Mouse (Mus musculus) natural killer cell, adult 2 months (primary cell): Measurements from ENCODE around the gene Erbb3.
A peak's percentile ranks its signal among the peaks of the same experiment; 100 is the strongest.

Source experiments
- DNase-seq, 2 experiments: peaks; one replicate each; pipeline ENCODE4 v3.0.0; 2022; ENCODE audit warnings: low spot score in 2 of 2

Erbb3 gene

DNA sequence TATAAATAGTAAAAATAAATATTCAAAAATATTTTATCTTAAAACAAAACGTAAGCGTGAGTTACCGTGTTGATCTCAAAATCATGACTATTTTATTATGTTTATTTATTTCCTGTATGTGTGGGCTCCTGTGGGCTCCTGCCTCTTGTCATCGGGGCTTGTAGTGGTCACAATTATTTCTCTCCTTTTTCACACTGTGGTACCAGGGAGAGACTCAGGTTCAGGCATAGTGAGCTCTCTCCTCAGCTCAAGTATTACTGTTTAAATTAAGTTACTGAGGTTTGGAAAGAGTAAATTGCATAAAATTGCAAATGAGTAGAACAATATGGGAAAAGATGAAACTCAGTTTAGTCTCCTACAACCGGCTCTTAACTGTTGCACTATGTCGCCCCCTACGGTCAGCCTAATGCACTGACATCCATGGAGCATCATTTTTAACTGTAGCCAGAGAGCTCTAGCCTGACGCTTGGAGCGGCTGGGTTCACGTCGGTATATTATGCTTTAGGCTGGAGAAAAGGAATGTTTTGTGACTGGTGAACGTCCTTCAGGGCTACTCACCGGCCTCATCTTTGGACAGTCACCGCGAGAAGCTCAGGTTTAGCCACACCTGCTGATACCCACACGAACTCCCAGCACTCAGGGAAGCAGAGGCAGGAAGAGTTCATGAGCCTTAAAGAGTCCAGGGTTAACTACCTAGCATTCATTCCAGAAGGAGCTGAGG lies 23.1 kb upstream of the Erbb3 start:
- peak; percentile 55 to 76 for DNase-seq

GRCm38 (mm10) chr10:128606483-128606882 lies 17.0 kb upstream of the Erbb3 start:
- DNase-seq = no peak

- no peak for DNase-seq
Measured at GRCm38 (mm10) chr10:128602470-128603128, 13.1 kb upstream of the Erbb3 start.

- no peak for DNase-seq
Measured at GRCm38 (mm10) chr10:128601499-128601898, 12.0 kb upstream of the Erbb3 start.

DNA sequence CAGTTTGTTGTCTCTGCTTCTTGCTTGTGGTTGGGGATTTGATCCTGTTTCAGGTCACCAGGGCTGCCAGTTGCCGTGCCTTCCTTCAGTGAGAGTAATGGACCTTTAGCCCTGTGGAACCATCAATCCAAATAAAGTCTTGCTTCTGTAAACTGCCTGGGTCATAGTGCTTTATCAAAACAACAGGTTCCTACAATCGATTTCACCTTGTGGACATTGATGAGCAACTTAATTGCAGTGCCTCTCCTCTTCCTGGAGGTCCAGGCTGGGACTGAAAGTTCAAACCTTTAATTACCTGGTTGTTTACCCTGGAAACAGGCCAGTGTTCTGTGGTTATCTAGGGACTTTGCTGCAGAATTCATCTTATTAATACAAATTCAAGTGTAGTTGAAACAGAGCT lies 9.0 kb upstream of the Erbb3 start:
- DNase-seq = no peak

DNA sequence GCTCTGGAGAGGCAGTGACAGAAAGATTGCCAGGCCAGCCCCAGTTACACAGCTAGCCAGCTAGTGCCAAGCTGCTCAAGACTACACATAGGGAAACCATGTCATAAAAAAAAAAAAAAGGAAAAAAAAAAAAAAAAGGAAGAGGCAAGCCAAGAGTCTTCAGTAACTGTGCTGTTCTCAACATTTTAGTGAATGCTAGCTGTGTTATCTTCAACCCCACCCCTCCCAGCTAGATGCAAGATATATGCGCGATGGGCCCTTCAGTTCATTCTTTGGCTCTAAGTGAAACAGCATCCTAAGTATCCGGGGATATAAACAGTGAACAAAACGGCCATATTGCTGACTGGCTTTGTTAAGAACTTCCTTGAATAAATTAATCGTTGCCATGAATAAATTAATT lies 3.3 kb upstream of the Erbb3 start:
- no peak for DNase-seq

DNA sequence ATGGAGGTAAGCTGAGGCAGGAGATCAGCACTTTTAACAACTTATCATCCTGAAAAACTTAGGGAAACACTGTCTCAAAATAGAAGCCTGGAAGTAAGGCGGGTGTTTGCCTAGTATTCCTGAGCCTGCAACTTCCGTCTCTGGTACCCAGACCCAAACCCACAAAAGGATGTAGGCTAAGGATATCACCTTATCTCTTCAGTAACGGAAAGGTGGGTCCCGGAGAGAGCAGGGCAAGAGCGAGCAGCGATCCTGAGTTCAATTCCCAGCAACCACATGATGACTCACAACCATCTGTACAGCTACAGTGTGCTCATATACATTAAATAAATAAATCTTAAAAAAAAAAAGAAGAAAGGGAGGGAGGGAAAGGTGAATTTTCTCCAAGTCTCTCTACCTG lies 2.0 kb upstream of the Erbb3 start:
- DNase-seq = no peak

DNA sequence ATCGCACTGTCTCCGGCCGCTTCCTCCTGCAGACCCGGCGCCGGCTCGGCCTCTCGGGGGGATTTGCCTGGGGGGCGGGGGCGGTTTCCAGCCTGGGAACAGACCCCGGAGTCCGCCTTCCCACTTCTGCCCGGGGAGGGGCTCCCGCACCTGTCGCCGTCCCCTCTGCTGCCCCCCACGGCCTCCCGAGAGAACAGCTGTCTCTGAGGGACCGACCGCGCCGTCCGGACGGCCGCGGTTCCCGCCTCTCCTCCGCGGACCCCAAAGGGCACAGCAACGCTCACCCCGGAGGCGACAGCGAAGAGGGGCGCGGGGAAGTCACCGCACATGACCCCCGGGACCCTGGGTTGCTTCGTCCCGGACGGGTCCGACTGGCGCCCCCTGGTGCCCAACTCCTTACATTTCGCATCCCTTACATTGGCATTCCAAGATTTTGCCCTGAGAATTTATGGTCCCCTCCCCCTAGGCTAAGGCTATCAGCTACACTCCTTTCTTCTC lies 790 bp upstream of the Erbb3 start:
- DNase-seq = peak in 1 of 2 experiments; percentile 45

GRCm38 (mm10) chr10:128588775-128589463 lies 533 bp downstream of the Erbb3 start:
- DNase-seq = no peak

DNA sequence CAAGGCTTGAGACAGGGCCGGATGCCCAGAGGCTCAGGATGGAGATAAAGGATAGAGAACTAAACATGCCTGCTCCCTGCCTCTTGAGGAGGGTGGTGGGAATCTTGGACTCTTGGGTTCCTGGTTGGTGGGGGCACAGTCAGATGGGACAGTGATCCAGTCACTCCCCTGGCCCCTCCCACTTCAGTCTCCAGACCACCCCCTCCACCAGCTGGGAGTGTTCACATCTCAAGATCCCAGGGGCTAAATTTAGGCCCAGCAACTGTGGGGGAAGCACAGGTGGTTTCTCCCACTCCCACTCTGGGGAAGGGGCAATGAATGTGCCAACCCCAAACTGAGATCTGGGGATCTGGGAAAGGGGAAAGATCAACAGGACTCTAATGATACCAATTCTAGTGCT lies 1.3 kb downstream of the Erbb3 start:
- DNase-seq = no peak

DNA sequence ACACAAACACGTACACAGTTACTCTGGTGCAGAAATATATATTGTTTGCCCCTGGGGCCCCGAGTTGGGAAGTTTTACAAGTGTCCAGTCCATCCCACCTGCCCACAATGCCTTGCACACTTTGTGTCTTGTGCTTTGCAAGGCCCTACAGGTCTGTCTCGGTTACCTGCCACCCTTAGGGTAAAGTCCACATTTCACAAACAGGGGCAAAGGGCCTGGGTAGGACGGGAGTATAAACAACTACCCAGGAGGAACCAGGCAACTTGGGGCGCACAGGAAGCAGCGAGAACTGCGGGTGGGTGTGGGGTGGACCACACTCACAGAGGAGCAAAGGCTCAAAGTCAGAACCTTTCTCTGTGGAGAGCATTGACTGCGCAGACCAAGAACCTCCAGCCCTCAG lies 1.8 kb downstream of the Erbb3 start:
- DNase-seq = no peak

DNA sequence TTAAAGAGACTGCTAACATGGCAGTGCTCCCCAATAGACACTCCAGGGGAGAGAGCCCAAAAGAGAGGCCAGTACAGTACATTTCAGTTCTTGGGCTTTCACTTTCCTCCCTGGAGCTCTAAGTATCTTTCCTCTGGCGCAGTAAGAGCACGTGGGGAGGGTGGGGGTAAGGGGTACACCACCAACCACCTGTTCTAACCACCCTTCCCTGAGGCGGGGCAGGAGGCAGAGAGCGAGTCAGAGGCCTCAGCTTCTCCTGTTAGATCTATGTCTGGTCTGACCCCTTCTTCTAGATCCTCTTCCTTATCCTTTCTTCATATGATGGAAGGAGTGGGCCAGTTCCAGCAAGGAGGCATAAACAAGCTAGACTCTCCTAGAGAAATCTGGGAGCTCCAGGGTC lies 2.3 kb downstream of the Erbb3 start:
- no peak for DNase-seq

DNA sequence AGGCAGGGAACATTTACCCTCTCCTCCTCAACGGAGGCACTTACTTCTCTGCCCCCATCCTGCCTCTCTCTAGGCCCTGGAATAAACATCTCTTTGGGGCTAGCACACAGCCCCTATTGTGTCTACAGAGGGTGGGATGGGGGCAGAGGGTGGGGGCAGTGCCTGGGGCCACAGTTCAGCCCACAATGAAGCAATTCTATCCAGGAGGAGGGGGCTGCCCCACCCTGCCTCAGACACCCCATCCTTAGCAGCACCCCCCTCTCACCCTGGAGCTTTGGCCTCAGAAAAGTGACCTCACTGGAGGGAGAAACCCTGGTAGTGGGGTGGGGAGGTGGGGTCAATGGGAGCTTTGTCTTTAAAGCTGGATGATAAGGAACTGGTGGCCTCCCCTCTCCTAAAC lies 2.9 kb downstream of the Erbb3 start:
- DNase-seq = no peak

GRCm38 (mm10) chr10:128584386-128584785 lies 5.1 kb downstream of the Erbb3 start:
- DNase-seq = no peak

- no peak for DNase-seq
Measured at GRCm38 (mm10) chr10:128583644-128584043, 5.8 kb downstream of the Erbb3 start.

DNA sequence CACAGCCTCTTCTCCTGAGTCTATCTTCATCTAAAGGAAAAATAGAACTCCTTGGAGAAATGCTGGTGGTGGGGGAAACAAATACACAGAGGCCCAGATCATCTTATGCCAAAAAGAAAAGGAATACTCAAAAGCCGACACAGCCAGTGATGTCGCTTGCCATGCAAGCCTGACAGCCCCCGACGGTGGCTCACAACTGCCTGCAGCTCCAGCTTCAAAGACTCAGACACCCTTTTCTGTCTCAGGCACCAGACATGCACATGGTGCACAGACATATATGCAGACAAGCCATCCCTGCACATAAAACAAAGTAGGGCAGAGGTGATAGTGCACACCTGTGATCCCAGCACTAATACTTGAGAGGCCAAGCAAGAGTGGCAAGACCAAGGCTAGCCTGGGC lies 9.7 kb downstream of the Erbb3 start:
- no peak for DNase-seq

- DNase-seq = no peak
Measured at GRCm38 (mm10) chr10:128579298-128579697, 10.2 kb downstream of the Erbb3 start.

- DNase-seq = no peak
Measured at GRCm38 (mm10) chr10:128578330-128578729, 11.1 kb downstream of the Erbb3 start.

DNA sequence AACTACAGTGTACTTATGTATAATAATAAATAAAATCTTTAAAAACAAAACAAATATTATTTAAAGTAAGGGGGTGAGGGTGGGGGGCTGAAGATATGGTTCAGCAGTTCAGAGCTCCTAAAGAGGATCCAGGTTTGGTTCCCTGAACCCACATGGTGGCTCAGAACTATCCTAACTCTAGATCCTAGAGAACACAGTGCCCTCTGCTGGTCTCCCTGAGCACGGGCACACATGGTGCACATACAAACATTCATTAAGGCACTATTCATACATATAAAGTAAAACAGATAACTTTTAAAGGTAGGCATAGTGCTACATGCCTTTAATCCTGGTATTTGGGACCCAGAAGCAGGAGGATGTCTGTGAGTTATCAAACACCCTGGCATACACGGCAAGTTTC lies 14.4 kb downstream of the Erbb3 start:
- no peak for DNase-seq

- DNase-seq = peak; percentile 87 to 88
Measured at GRCm38 (mm10) chr10:128565788-128566531, 23.5 kb downstream of the Erbb3 start, which contains the start of gene Pa2g4. Gene Pa2g4 (minus strand): TSS chr10:128565987.

DNA sequence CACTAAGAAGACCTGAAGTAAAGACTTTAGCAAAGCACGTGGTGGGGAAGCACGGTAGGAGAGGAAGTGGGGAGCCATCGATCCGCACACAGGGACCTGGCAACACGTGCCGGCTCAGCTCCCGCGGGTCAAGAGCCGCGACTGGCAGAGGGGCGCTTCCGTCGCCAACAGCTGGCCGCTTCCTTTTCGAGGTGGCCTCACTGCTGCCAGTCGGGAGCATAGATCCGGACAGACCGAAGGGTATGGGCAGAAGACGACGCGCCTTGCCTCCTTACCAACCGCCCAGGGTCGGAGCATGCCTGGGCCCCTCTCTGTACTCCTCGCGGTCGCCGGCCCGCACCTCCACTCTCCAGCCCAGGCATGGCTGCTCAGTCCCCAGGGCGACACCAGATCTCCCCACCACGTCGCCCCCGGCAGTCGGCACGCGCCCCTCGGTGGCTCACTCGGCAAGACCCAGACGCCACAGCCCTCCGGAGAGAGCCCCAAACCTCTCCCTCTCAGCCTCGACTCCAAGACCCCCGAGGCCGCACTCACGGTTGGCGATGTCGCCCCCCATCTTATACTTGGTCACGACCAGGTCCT lies 24.2 kb downstream of the Erbb3 start:
- DNase-seq = peak; percentile 13 to 24

GRCm38 (mm10) chr10:128563544-128563943 lies 25.9 kb downstream of the Erbb3 start:
- DNase-seq = no peak
